Mouse (Mus musculus) Patski (cell line): ENCODE data around the gene Hdac5. TPM values are rescaled to one million over a fixed set of nuclear protein-coding genes. Genes with fewer than 3 reads are reported as not detected.
"Not testable (repeated sequence)": the region's sequence is repeated elsewhere in the genome, so short reads cannot be mapped to it uniquely, and the experiment has no call there.

ENCODE experiments used
- ATAC-seq: fragments of 100-300 bp; one replicate; pipeline ENCODE4 v1.8.0; 2021
- CTCF ChIA-PET: fragments of 350-600 bp; sonication (Branson Sonifier 250); formaldehyde crosslinking; loops from one replicate; lab custom pipeline; 2022; ENCODE audit warnings: inconsistent platforms; lab: Charles Lee
- POLR2A ChIA-PET: fragments of 350-600 bp; sonication (Branson Sonifier 250); formaldehyde crosslinking; loops from one replicate; lab custom pipeline; 2022; ENCODE audit warnings: antibody characterized with exemption, inconsistent platforms; lab: Charles Lee
- DNase-seq: peaks from one replicate; pipeline ENCODE4 v3.0.0-alpha.2; 2011; ENCODE audit warnings: low read depth, low spot score
- H3K27me3 ChIP-seq: fragments of 371-371 bp; one replicate; pipeline ENCODE4 v1.5.1; 2021
- CTCF ChIP-seq: fragments of 100-300 bp; IDR thresholded peaks from one replicate; pipeline ENCODE4 v1.5.1; 2021
- in situ Hi-C: fragments of 300-500 bp; cut with MboI; formaldehyde crosslinking; loops from 3 replicates; pipeline ENCODE4 v1.11.1; 2018; ENCODE audit warnings: low pct_unique_long_range_greater_than_20kb, mixed read lengths
- polyA plus RNA-seq: library from polyadenylated mRNA; unstranded; gene quantifications from one replicate; pipeline ENCODE4 v1.2.3, GENCODE M21; 2021

Hdac5 gene
- polyA plus RNA-seq, 1 experiment from 2014 or later: 63.8 TPM

GRCm38 (mm10) chr11:102168689-102169088 is 61.3 kb downstream of the Hdac5 start:
- no peaks in the 10 kb centered on the region for H3K27me3 ChIP-seq
- no peak for ATAC-seq
- TF ChIP-seq CTCF: no peak
- ChIA-PET CTCF (interaction anchor here (3.1 kb wide), 1 partner anchor 10 kb away, joined by 9 read pairs; no protein-coding TSS in a partner anchor), POLR2A (no interaction called here)
- DNase-seq: no peak
- in situ Hi-C loops: no loop called here

- DNase-seq: no peak
Measured at GRCm38 (mm10) chr11:102167539-102167938, 62.4 kb downstream of the Hdac5 start.

DNA sequence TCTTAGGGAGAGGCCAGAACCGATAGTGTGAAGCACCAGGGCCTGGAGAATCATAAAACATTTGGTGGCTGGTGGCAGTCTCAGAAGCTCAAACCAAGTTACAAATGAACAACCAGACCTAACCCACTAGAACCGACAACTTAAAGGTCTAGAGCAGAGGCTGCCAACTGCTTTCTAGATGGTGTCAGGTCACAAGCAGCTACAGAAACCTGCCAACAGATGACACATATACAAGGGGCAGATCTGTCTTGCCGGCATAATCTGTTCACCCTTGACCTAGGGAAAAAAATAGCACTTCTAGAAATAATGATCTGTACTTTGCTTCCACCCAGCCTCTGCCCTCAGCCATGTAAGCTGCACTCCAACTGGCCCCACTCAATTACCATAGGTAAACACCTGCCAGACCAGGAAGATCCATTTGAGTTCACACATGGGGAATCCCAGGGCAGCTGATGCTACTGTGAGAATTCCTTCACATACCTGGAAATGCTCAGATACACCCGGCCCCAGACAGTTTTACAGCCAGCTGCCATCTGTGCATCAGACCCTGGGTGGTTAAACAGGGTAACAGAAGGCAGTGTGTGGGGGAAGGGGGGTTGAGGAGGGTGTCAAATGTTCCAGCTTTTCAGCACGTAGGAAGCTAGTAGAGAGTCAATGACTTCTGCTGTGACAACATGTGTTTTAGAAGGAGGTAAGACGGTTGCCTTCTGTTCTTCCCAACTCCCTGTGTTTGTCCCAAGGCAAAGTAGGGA is 63.8 kb downstream of the Hdac5 start:
- DNase-seq: no peak
- TF ChIP-seq CTCF: no peak
- CTCF ChIA-PET: interaction anchor here (0.7 to 3.1 kb wide), 4 partner anchors 10 to 15 kb away, joined by 3 to 9 read pairs (median 7); partner anchors contain the start of gene Tmem101
- no peak for ATAC-seq
- in situ Hi-C loops: no loop called here
- H3K27me3 ChIP-seq: no peaks in the 10 kb centered on the region
- POLR2A ChIA-PET: interaction anchor here (0.7 to 1.7 kb wide), 4 partner anchors 9 to 214 kb away, joined by 3 to 9 read pairs (median 3); partner anchors contain the start of gene Tmem101

More at GRCm38 (mm10) chr11:102167539-102167938, 62.4 kb downstream of the Hdac5 start:
- ChIA-PET POLR2A (interaction anchor here (1.7 kb wide), 1 partner anchor 12 kb away, joined by 9 read pairs; the partner anchor contains the start of gene Tmem101), CTCF (interaction anchor here (3.1 kb wide), 1 partner anchor 11 kb away, joined by 9 read pairs; no protein-coding TSS in a partner anchor)
- ATAC-seq: no peak
- no peak for TF ChIP-seq CTCF
- in situ Hi-C loops: no loop called here
- no peaks in the 10 kb centered on the region for H3K27me3 ChIP-seq

DNA sequence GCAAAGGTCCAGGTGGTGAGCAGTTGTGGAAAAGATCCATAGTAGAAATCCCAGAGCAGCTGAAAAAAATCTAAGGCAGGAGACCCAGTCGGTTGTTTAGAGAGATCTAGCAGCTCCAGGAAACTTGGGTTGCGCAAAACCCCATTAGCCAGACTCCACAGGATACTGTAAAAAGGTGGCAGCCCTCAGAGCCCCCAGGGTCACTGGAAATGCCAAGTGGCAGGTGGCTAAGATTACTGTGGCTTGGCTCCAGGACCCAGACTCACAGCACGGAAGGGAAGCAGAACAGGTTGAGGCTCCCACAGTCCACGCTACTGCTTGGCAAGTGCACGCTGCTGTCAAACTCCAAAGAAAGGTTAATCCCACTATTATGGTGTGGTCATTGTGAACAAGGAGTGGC is 70.2 kb downstream of the Hdac5 start:
- CTCF ChIA-PET: interaction anchor here (1.0 kb wide), 1 partner anchor 94 kb away, joined by 3 read pairs; no protein-coding TSS in a partner anchor
- H3K27me3 ChIP-seq: no peaks in the 10 kb centered on the region
- ATAC-seq (no peak), DNase-seq (no peak)
- no peak for TF ChIP-seq CTCF
- POLR2A ChIA-PET: no interaction called here
- in situ Hi-C loops: no loop called here

GRCm38 (mm10) chr11:102158024-102158423 is 71.9 kb downstream of the Hdac5 start:
- CTCF ChIA-PET: interaction anchor here (1.0 kb wide), 1 partner anchor 19 kb away, joined by 3 read pairs; no protein-coding TSS in a partner anchor
- ATAC-seq, DNase-seq, POLR2A ChIA-PET, H3K27me3 ChIP-seq, in situ Hi-C loops: not testable (repeated sequence)

- no peak for TF ChIP-seq CTCF
- CTCF ChIA-PET: interaction anchor here (1.0 to 2.8 kb wide), 5 partner anchors 9 to 73 kb away, joined by 3 to 13 read pairs (median 7); partner anchors contain the start of gene Hdac5
- no peak for DNase-seq
- H3K27me3 ChIP-seq: no peaks in the 10 kb centered on the region
- ATAC-seq: no peak
- in situ Hi-C loops: no loop called here
- POLR2A ChIA-PET: interaction anchor here (0.7 to 1.6 kb wide), 5 partner anchors 10 to 94 kb away, joined by 3 to 9 read pairs (median 4); no protein-coding TSS in a partner anchor
Measured at GRCm38 (mm10) chr11:102156786-102157089, 73.2 kb downstream of the Hdac5 start.

DNA sequence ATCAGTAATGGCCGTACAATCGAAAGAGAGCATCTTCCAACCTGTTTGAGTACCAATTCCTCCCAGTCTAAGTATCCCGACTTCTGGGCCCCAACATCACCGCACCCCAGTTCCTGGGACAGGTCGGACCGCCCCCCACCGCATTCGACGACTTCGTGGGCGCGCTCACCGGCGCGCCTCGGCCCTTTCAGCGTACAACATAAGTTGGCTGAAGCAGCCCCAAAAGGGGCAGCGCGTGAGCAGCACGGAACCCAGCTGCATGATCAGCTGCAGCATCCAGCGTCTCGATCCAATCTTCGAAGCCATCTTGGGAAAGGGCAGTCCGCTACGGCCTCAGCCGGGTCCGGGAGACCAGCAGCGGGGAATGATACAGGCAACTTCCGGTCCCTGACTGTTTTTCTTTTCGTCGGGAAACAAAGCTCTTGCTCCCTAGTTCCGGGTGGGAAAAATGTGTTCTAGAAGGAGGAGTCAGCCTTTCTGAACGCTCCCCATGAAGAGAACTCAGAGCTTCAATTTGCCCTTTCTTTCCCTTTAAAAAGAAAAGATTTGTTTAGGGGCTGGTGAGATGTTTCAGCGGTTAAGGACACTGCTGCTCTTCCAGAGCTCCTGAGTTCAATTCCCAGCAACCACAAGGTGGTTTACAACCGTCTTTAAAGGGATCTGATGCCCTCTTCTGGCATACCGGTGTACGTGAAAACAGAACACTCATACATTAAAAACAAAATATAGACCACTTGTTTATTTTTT is 73.8 kb downstream of the Hdac5 start, which contains the start of gene Tmem101:
Gene Tmem101 (minus strand): TSS at position 366 of the 747 bp plus-strand sequence.
- peak; percentile 76 for DNase-seq
- in situ Hi-C loops: no loop called here
- CTCF ChIA-PET: interaction anchor here (1.0 to 2.8 kb wide), 7 partner anchors 9 to 129 kb away, joined by 3 to 13 read pairs (median 4); partner anchors contain the start of gene Hdac5
- H3K27me3 ChIP-seq: no peaks in the 10 kb centered on the region
- peak; percentile 51 for ATAC-seq
- no peak for TF ChIP-seq CTCF
- POLR2A ChIA-PET: interaction anchor here (1.0 to 1.6 kb wide), 4 partner anchors 10 to 67 kb away, joined by 3 to 9 read pairs (median 4); no protein-coding TSS in a partner anchor

DNA sequence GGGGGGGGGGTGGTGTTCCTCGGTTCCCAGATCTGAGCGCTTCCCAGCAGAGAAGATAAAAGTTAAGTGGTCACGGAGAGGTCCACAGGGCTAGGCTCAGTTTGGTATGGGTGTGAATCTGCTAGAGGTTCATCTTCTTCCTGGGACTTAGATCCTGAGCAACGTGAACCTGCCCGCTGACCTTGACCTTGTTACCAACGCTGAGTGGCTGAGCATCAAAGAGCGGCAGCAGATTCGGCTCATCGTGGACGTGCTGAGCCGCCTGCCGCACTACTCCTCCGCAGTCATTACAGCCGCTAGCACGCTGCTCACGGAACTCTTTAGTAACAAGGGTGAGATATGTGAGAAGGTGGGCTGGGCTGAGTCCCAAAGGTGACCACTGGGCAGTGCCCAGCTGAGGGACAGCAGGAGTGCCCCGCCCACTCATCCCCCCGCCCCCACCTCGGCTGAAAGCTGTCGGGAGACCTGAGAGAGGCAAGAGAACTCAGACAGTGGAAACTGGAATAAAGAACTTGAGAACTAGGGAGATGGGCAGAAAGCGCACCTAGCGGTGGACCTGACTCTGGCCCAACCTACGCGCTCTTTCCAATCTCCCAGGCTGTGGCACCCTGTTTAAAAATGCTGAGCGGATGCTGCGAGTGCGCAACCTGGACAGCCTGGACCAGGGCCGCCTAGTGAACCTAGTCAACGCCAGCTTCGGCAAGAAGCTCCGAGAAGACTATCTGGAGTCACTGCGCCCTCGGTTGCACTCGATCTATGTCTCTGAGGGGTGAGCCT is 82.6 kb downstream of the Hdac5 start:
- CTCF ChIA-PET: no interaction called here
- in situ Hi-C loops: no loop called here
- no peak for ATAC-seq

DNA sequence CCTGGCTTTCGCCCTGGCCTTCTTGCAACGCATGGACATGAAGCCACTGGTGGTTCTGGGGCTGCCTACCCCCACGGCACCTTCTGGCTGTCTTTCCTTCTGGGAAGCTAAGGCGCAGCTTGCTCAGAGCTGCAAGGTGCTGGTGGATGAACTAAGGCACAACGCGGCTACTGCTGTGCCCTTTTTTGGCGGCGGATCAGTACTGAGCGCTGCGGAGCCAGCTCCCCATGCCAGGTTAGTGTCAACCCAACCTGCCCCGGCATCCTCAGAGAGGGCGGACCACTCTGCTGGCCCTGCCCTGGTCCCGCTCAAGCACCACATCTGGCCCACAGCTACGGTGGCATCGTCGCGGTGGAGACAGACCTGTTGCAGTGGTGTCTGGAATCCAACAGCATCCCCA is 83.4 kb downstream of the Hdac5 start:
- no peak for TF ChIP-seq CTCF
- CTCF ChIA-PET: no interaction called here
- no peak for ATAC-seq
- DNase-seq: no peak
- POLR2A ChIA-PET: no interaction called here
- no peaks in the 10 kb centered on the region for H3K27me3 ChIP-seq
- in situ Hi-C loops: no loop called here

More for the DNA sequence above, 82.6 kb downstream of the Hdac5 start:
- DNase-seq: no peak
- H3K27me3 ChIP-seq: no peaks in the 10 kb centered on the region
- POLR2A ChIA-PET: no interaction called here
- no peak for TF ChIP-seq CTCF

- no peaks in the 10 kb centered on the region for H3K27me3 ChIP-seq
- TF ChIP-seq CTCF: no peak
- ChIA-PET POLR2A (no interaction called here), CTCF (no interaction called here)
- no peak for DNase-seq
- ATAC-seq: no peak
- in situ Hi-C loops: no loop called here
Measured at GRCm38 (mm10) chr11:102146005-102146404, 84.0 kb downstream of the Hdac5 start.
